Mouse (Mus musculus) CH12.LX (cell line): Measurements from ENCODE around the gene Prss8. TPM values are rescaled to one million over a fixed set of nuclear protein-coding genes. Genes with fewer than 3 reads are reported as not detected.

Source experiments
- DNase-seq: peaks from one replicate; pipeline ENCODE4 v3.0.0-alpha.2; 2013; ENCODE audit errors: extremely low read depth
- H3K27ac ChIP-seq: 2 replicates; pipeline ENCODE4 v1.5.1; 2012; ENCODE audit warnings: low read depth, mild to moderate bottlenecking, control low read depth, moderate library complexity; ENCODE audit not compliant: insufficient read depth
- H3K27me3 ChIP-seq: replicated peaks from 2 replicates; pipeline ENCODE3; 2012; ENCODE audit warnings: inconsistent platforms
- H3K36me3 ChIP-seq, 2 experiments: replicated peaks in 1 of 2; 2 replicates each; pipeline versions ENCODE3 to v1.6.1; 2012; ENCODE audit warnings: inconsistent platforms in 1 of 2, low read length in 1 of 2, mild to moderate bottlenecking in 1 of 2, mixed read lengths in 1 of 2, moderate library complexity in 1 of 2; ENCODE audit not compliant: control insufficient read depth in 1 of 2, insufficient read depth in 1 of 2
- H3K4me1 ChIP-seq, 2 experiments: 2 replicates each; pipeline ENCODE4 v1.6.1; 2012; ENCODE audit warnings: inconsistent platforms in 1 of 2, moderate library complexity in 1 of 2; ENCODE audit not compliant: insufficient read depth in 2 of 2, control insufficient read depth in 1 of 2
- H3K4me2 ChIP-seq: 2 replicates; pipeline ENCODE4 v1.6.1; 2012; ENCODE audit warnings: low read depth, mild to moderate bottlenecking, control low read depth; ENCODE audit not compliant: poor library complexity, insufficient read depth, severe bottlenecking
- H3K4me3 ChIP-seq, 3 experiments: fragments of 150-350 bp in 1 of 3; sonication (generic) in 1 of 3; replicated peaks in 1 of 3; 2 replicates each; pipeline versions ENCODE3 to v1.5.1; 2011 to 2012; ENCODE audit warnings: low read depth in 2 of 3, low read length in 2 of 3, mild to moderate bottlenecking in 2 of 3, moderate library complexity in 2 of 3, control low read depth in 1 of 3, improper control_type of control experiment in 1 of 3, inconsistent platforms in 1 of 3, mixed read lengths in 1 of 3; ENCODE audit not compliant: poor library complexity in 1 of 3
- H3K79me2 ChIP-seq: replicated peaks from 2 replicates; pipeline ENCODE4 v1.6.1; 2012; ENCODE audit warnings: mild to moderate bottlenecking, moderate library complexity; ENCODE audit not compliant: control insufficient read depth, poor library complexity, insufficient read depth, severe bottlenecking; ENCODE audit errors: extremely low read depth
- H3K9ac ChIP-seq: 2 replicates; pipeline ENCODE4 v1.6.1; 2012; ENCODE audit warnings: low read depth, mild to moderate bottlenecking, control low read depth, moderate library complexity; ENCODE audit not compliant: insufficient read depth
- H3K9me3 ChIP-seq: replicated peaks from 2 replicates; pipeline ENCODE3; 2012; ENCODE audit warnings: low read length, inconsistent platforms, mixed read lengths
- CTCF ChIP-seq, 2 experiments: IDR thresholded peaks in 1 of 2; conservative IDR thresholded peaks in 1 of 2; 2 replicates each; pipeline ENCODE4 v1.5.1; 2011 to 2012; ENCODE audit warnings: low read depth in 2 of 2, low read length in 2 of 2, improper control_type of control experiment in 1 of 2, inconsistent platforms in 1 of 2, mild to moderate bottlenecking in 1 of 2, moderate library complexity in 1 of 2
- EP300 ChIP-seq: IDR thresholded peaks from 2 replicates; pipeline ENCODE4 v1.6.1; 2011; ENCODE audit warnings: low read length, improper control_type of control experiment
- MAFK ChIP-seq: IDR thresholded peaks from 2 replicates; pipeline ENCODE4 v1.6.1; 2011; ENCODE audit warnings: low read length, improper control_type of control experiment; ENCODE audit not compliant: insufficient replicate concordance
- MEF2A ChIP-seq: IDR thresholded peaks from 2 replicates; pipeline ENCODE4 v1.6.1; 2014; ENCODE audit warnings: low read depth, mild to moderate bottlenecking, inconsistent platforms, low read length, improper control_type of control experiment, borderline replicate concordance
- RCOR1 ChIP-seq: conservative IDR thresholded peaks from 2 replicates; pipeline ENCODE4 v1.6.1; 2012; ENCODE audit warnings: low read depth, mild to moderate bottlenecking, inconsistent platforms, low read length, improper control_type of control experiment
- SMC3 ChIP-seq: IDR thresholded peaks from 2 replicates; pipeline ENCODE4 v1.6.1; 2011; ENCODE audit warnings: low read depth, low read length, improper control_type of control experiment
- TCF12 ChIP-seq: IDR thresholded peaks from 2 replicates; pipeline ENCODE4 v1.6.1; 2014; ENCODE audit warnings: low read depth, mild to moderate bottlenecking, inconsistent platforms, low read length, improper control_type of control experiment
- ZKSCAN1 ChIP-seq: IDR thresholded peaks from 2 replicates; pipeline ENCODE4 v1.6.1; 2012; ENCODE audit warnings: low read depth, inconsistent platforms, low read length, improper control_type of control experiment, borderline replicate concordance
- ZMIZ1 ChIP-seq: IDR thresholded peaks from 2 replicates; pipeline ENCODE4 v1.6.1; 2012; ENCODE audit warnings: low read depth, mild to moderate bottlenecking, inconsistent platforms, low read length, improper control_type of control experiment
- ZNF384 ChIP-seq: IDR thresholded peaks from 2 replicates; pipeline ENCODE4 v1.6.1; 2012; ENCODE audit warnings: low read depth, low read length, improper control_type of control experiment, inconsistent platforms
- dilution Hi-C: fragments of 300-500 bp; cut with MboI; formaldehyde crosslinking; loops from 2 replicates; pipeline ENCODE4 v1.14.3; 2020; ENCODE audit warnings: low sequenced_read_pairs; ENCODE audit not compliant: extremely low pct_unique_long_range_greater_than_20kb, extremely low pct_ligation_motif_present
- in situ Hi-C: fragments of 300-500 bp; cut with MboI; formaldehyde crosslinking; loops from 3 replicates; pipeline ENCODE4 v1.14.3; 2019; ENCODE audit warnings: low sequenced_read_pairs, low pct_ligation_motif_present, low pct_unique_long_range_greater_than_20kb, mixed read lengths
- polyA plus RNA-seq: library from polyadenylated mRNA; unstranded; fragments of >175 nt; gene quantifications from 2 replicates; pipeline ENCODE4 v1.2.1, GENCODE M21; 2012; ENCODE audit warnings: low read depth; ENCODE audit not compliant: insufficient read length
- total RNA-seq, 2 experiments: library from RNA; depleted of rRNA; stranded (reverse); fragments of 300-350 nt in 1 of 2; fragments of >200 nt in 1 of 2; gene quantifications; 2 replicates each; pipeline ENCODE4 v1.2.3; 2012 to 2014

Prss8 gene
- total and polyA plus RNA-seq, 3 experiments: 0.08 TPM; not detected in 2

DNA sequence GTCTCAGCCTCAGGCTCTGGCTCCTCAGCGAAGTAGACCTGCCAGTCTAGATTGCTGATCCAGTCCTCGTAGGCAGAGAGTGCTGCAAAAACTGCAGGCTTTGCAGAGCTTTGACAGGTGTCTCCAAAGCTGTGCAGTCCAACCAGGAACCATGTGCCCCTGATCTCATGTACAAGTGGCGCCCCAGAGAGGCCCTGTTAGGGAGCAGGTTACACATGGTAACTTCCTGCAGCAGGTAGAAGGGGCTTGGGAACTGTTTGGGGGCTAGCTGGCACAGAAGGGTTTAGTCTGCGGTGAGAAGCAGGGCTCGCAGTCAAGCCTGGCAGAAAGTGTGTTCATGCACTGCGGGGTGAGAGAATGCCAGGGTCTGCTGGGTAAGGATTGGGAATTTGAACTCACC is 43.4 kb downstream of the Prss8 start:
- dilution Hi-C loops (no loop called here), in situ Hi-C loops (no loop called here)
- Histone ChIP-seq H3K9ac (no peak overlapping the region), H3K36me3 (peaks cover 72 to 98% of the 10 kb centered on the region in 2 experiments), H3K79me2 (no peaks in the 10 kb centered on the region; the same call in 1 of the 2 replicates)
- TF ChIP-seq EP300: no peak
- TF ChIP-seq, all 38 proteins: peak for 0
- Histone ChIP-seq H3K4me2 (no peak overlapping the region), H3K4me3 (no peak overlapping the region), H3K9me3 (peaks cover 11% of the 10 kb centered on the region), H3K27ac (no peak overlapping the region), H3K27me3 (no peaks in the 10 kb centered on the region), H3K4me1 (peaks cover 3 to 47% of the 10 kb centered on the region in 2 experiments)
- no peak for DNase-seq

DNA sequence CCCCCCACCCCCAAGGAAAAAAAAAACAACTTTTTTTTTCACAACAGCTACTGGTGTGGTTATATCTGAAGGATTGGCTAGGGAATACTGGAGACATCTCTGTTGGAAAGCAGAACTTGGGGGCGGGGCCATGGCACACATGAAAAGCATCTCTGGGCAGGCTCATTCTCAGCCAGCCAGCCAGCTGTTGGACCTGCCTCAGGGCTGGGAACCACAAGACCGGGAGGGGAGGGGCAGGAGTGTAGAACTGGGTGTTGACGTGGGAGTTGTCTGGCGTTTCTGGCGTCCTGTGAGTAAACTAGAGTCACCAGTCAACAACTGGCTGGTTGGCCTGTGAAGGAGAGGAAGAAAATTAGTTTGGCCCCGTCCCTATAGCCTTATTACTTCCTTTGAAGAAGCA is 44.0 kb downstream of the Prss8 start:
- H3K27ac ChIP-seq: no peak overlapping the region
- H3K4me1 ChIP-seq: peaks cover 3 to 47% of the 10 kb centered on the region in 2 experiments
- peaks cover 17% of the 10 kb centered on the region for H3K9me3 ChIP-seq
- in situ Hi-C loops (no loop called here), dilution Hi-C loops (no loop called here)
- H3K27me3 ChIP-seq: no peaks in the 10 kb centered on the region
- no peak overlapping the region for H3K9ac ChIP-seq
- H3K4me2 ChIP-seq: no peak overlapping the region
- no peak overlapping the region for H3K4me3 ChIP-seq
- H3K36me3 ChIP-seq: peaks cover 78 to 98% of the 10 kb centered on the region in 2 experiments
- DNase-seq: peak; percentile 20
- TF ChIP-seq CTCF (conservative IDR thresholded peaks at IDR 0.05 in 1 of 2, IDR thresholded peaks at IDR 0.05 in 1 of 2; ENCODE audit: low read depth in 2 of 2, low read length in 2 of 2) (no peak), ZMIZ1 (no peak), RCOR1 (no peak), TCF12 (no peak), MAFK (no peak)
- H3K79me2 ChIP-seq: no peaks in the 10 kb centered on the region; the same call in 1 of the 2 replicates

DNA sequence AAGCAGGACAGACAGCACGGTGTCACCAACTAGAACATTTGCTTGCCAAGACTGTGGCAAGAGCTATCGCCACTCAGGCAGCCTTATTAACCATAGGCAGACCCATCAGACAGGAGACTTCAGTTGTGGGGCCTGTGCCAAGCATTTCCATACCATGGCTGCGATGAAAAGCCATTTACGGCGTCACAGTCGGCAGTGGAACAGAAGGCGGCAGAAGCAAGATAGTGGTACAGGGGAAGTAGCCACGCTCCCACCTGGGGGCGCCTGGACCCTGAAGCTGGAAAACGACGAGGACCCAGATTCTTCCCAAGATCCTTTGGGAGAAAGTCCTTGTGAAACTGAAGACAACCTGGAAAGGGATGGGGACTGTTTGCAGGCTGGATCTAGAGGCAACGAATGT is 49.5 kb downstream of the Prss8 start:
- Histone ChIP-seq H3K36me3 (peaks cover 67 to 76% of the 10 kb centered on the region in 2 experiments), H3K79me2 (peaks cover 14% of the 10 kb centered on the region), H3K9me3 (peaks cover 44% of the 10 kb centered on the region), H3K9ac (no peak overlapping the region), H3K27ac (no peak overlapping the region), H3K4me3 (no peak overlapping the region), H3K4me2 (no peak overlapping the region), H3K27me3 (no peaks in the 10 kb centered on the region), H3K4me1 (peaks cover 9 to 31% of the 10 kb centered on the region in 2 experiments)
- no peak for TF ChIP-seq SMC3
- dilution Hi-C loops: no loop called here
- in situ Hi-C loops: no loop called here
- DNase-seq: no peak

DNA sequence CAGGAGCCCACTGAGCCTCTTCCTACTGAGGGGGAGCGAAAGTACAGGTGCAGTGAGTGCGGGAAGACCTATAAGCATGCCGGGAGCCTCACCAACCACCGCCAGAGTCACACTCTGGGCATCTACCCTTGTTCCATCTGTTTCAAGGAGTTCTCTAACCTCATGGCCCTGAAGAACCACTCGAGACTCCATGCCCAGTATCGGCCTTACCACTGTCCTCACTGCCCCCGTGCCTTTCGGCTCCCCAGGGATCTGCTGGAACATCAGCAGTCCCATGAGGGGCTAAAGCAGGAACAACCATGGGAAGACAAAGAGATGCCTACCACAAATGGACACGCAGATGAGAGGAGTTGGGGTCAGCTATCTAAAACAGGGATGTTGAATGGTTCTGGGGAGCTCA is 50.6 kb downstream of the Prss8 start:
- H3K27ac ChIP-seq: no peak overlapping the region
- dilution Hi-C loops: no loop called here
- peaks cover 59 to 67% of the 10 kb centered on the region in 2 experiments for H3K36me3 ChIP-seq
- no peaks in the 10 kb centered on the region for H3K27me3 ChIP-seq
- in situ Hi-C loops: no loop called here
- H3K9ac ChIP-seq: no peak overlapping the region
- H3K79me2 ChIP-seq: peaks cover 24% of the 10 kb centered on the region
- peaks cover 44% of the 10 kb centered on the region for H3K9me3 ChIP-seq
- TF ChIP-seq ZNF384 (no peak), MEF2A (no peak), ZKSCAN1 (no peak)
- no peak overlapping the region for H3K4me3 ChIP-seq
- peaks cover 9 to 27% of the 10 kb centered on the region in 2 experiments for H3K4me1 ChIP-seq
- no peak overlapping the region for H3K4me2 ChIP-seq
- no peak for DNase-seq
